Mouse (Mus musculus): ENCODE measurements at regions not wholly inside any gene's neighbourhood (a gene's known extent, or its start where the extent isn't known, plus 50 kb on each side); places are given as distances from the start of the nearest gene placed in this dataset.

GRCm38 (mm10) chr2:81146458-81146857 lies 529.4 kb downstream of the Nup35 start:
- Histone ChIP-seq H3K9ac (ENCODE audit: control insufficient read depth, low read depth, low read length, poor library complexity, severe bottlenecking) (no peak overlapping the region), H3K79me2 (ENCODE audit: control insufficient read depth, insufficient read depth, low read length, poor library complexity) (no peaks in the 10 kb centered on the region), H3K9me3 (replicated peaks; ENCODE audit: insufficient read depth, low read length) (no peaks in the 10 kb centered on the region), H3K36me3 (ENCODE audit: control insufficient read depth in 1 of 2, insufficient read depth in 2 of 2, low read length in 2 of 2) (no peaks in the 10 kb centered on the region), H3K4me3 (ENCODE audit: control insufficient read depth in 1 of 2, insufficient read depth in 1 of 2, low read depth in 2 of 2, low read length in 2 of 2) (no peak overlapping the region), H3K27me3 (ENCODE audit: control insufficient read depth in 1 of 2, insufficient read depth in 2 of 2, low read length in 2 of 2) (no peaks in the 10 kb centered on the region), H3K27ac (ENCODE audit: control insufficient read depth, low read depth, low read length) (no peak overlapping the region), H3K4me1 (ENCODE audit: control insufficient read depth in 1 of 2, insufficient read depth in 2 of 2, low read length in 2 of 2) (no peaks in the 10 kb centered on the region)
- DNase-seq (ENCODE audit: low read depth, low spot score) = no peak
- TF ChIP-seq MAZ (IDR thresholded peaks at IDR 0.05; ENCODE audit: low read depth, low read length) (no peak), USF1 (IDR thresholded peaks at IDR 0.05; ENCODE audit: low read depth, low read length) (no peak), HCFC1 (IDR thresholded peaks at IDR 0.05; ENCODE audit: low read depth, low read length) (no peak), TBP (IDR thresholded peaks at IDR 0.05; ENCODE audit: low read depth, low read length) (no peak), CHD2 (IDR thresholded peaks at IDR 0.05; ENCODE audit: low read length) (no peak), GABPA (IDR thresholded peaks at IDR 0.05; ENCODE audit: low read depth, low read length) (no peak), CTCF (IDR thresholded peaks at IDR 0.05 in 2 of 3, conservative IDR thresholded peaks at IDR 0.05 in 1 of 3; ENCODE audit: control insufficient read depth in 1 of 3, insufficient read depth in 1 of 3, low read depth in 2 of 3, low read length in 3 of 3, poor library complexity in 1 of 3, severe bottlenecking in 1 of 3) (no peak), POLR2AphosphoS2 (IDR thresholded peaks at IDR 0.05; ENCODE audit: low read length) (no peak), KAT2A (conservative IDR thresholded peaks at IDR 0.05; ENCODE audit: low read depth, low read length) (no peak), USF2 (IDR thresholded peaks at IDR 0.05; ENCODE audit: borderline replicate concordance in 1 of 2, insufficient read depth in 1 of 2, low read depth in 1 of 2, low read length in 2 of 2) (no peak), BHLHE40 (IDR thresholded peaks at IDR 0.05; ENCODE audit: borderline replicate concordance, low read depth, low read length) (no peak), ZC3H11A (IDR thresholded peaks at IDR 0.05; ENCODE audit: low read depth, low read length) (no peak), ZNF384 (IDR thresholded peaks at IDR 0.05; ENCODE audit: low read depth, low read length) (no peak), NELFE (IDR thresholded peaks at IDR 0.05; ENCODE audit: low read depth, low read length) (no peak), MYB (IDR thresholded peaks at IDR 0.05; ENCODE audit: low read depth, low read length) (no peak), NRF1 (IDR thresholded peaks at IDR 0.05; ENCODE audit: insufficient read depth, low read depth, low read length, poor library complexity, severe bottlenecking) (no peak)

GRCm38 (mm10) chr2:81148112-81148511 lies 531.1 kb downstream of the Nup35 start:
- Histone ChIP-seq H3K36me3 (ENCODE audit: control insufficient read depth in 1 of 2, insufficient read depth in 2 of 2, low read length in 2 of 2) (no peaks in the 10 kb centered on the region), H3K27ac (ENCODE audit: control insufficient read depth, low read depth, low read length) (no peak overlapping the region), H3K9ac (ENCODE audit: control insufficient read depth, low read depth, low read length, poor library complexity, severe bottlenecking) (no peak overlapping the region), H3K4me1 (ENCODE audit: control insufficient read depth in 1 of 2, insufficient read depth in 2 of 2, low read length in 2 of 2) (no peaks in the 10 kb centered on the region), H3K79me2 (ENCODE audit: control insufficient read depth, insufficient read depth, low read length, poor library complexity) (no peaks in the 10 kb centered on the region), H3K4me3 (ENCODE audit: control insufficient read depth in 1 of 2, insufficient read depth in 1 of 2, low read depth in 2 of 2, low read length in 2 of 2) (no peak overlapping the region), H3K9me3 (replicated peaks; ENCODE audit: insufficient read depth, low read length) (no peaks in the 10 kb centered on the region), H3K27me3 (ENCODE audit: control insufficient read depth in 1 of 2, insufficient read depth in 2 of 2, low read length in 2 of 2) (no peaks in the 10 kb centered on the region)
- no peak for DNase-seq (ENCODE audit: low read depth, low spot score)
- TF ChIP-seq NRF1 (IDR thresholded peaks at IDR 0.05; ENCODE audit: insufficient read depth, low read depth, low read length, poor library complexity, severe bottlenecking) = no peak
- TF ChIP-seq POLR2AphosphoS2 (IDR thresholded peaks at IDR 0.05; ENCODE audit: low read length) = no peak
- no peak for TF ChIP-seq CTCF (IDR thresholded peaks at IDR 0.05 in 2 of 3, conservative IDR thresholded peaks at IDR 0.05 in 1 of 3; ENCODE audit: control insufficient read depth in 1 of 3, insufficient read depth in 1 of 3, low read depth in 2 of 3, low read length in 3 of 3, poor library complexity in 1 of 3, severe bottlenecking in 1 of 3)
